Mouse (Mus musculus) cerebellum, postnatal 25 days (tissue): Measurements from ENCODE around the gene Dynlt1b.
A peak's percentile ranks its signal among the peaks of the same experiment; 100 is the strongest.
"Not testable (repeated sequence)": the region's sequence is repeated elsewhere in the genome, so short reads cannot be mapped to it uniquely, and the experiment has no call there.

Source experiments
- DNase-seq, 2 experiments: peaks; one replicate each; pipeline ENCODE4 v3.0.0; 2021; ENCODE audit warnings: mixed read lengths in 2 of 2

Gene Dynlt1b

DNA sequence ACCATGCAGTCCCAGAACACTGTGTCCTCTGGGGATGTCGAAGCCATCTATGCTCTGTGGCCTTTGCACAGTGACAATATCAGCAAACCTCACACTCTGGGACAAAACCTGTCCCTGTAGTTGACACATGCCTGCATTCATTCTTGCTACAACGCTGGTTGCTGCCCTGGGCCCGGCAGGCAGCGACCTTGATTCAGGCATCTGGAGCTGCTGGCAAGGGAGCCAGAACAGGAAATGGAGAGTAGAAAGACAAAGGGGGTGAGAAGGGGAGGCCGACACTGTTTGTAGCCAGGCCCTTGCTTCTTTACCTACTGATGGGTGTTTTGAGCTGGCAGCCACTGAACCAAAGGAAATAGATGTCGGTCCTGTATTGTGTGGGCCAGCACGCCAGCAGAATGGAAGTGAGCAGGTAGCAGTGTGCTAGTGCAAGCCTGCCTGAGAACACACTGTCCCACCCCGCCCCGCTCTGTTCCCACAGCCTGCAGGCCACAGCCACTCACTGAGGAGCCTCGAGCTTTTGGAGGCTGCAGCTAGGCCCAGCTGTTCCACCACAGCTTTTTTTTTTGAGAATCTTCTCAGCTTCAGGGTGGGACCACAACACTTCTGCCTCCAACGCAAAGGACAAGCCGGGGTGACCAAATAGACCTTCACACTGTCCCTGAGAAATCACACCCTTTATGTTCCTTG, 5.5 kb upstream of the Dynlt1b start:
- DNase-seq: not testable (repeated sequence)

DNA sequence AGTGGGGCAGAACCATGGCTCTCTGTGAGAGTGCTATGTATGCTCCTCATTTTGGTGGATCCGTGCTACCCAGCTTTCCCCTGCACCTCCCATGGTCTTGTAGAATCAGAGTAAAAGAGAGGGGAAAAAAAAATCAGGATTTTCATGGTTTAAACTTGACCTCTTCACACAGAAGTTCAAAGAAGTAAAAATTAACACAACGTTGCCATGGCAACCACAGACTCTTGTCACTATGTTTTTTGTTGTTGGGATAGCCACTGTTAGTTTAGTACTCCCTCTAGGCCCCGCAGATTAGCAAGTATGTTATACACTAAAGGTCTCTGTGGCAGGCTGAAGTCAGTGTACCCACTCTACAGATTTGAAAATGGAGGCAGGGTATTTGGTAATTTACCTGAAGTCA, 4.6 kb upstream of the Dynlt1b start:
- DNase-seq: not testable (repeated sequence)

DNA sequence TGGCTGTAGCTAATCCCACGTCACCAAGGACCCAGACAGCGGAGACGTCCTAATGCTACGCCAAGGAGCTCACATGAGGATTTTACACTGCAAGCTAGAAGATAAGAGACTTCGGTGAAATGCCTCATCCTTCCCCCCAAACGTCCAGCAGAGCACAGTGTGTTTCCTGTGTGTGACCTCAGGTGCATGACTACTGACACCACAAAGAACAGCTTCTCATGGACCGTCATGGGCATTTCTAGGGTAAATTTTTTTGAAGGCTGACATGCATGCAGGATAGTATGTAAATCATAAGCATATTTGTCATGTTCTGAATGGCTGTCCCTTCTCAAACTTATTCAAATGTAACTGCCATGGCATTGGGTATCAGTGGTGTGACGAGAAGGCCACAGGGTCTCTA, 3.0 kb upstream of the Dynlt1b start:
- not testable (repeated sequence) for DNase-seq

DNA sequence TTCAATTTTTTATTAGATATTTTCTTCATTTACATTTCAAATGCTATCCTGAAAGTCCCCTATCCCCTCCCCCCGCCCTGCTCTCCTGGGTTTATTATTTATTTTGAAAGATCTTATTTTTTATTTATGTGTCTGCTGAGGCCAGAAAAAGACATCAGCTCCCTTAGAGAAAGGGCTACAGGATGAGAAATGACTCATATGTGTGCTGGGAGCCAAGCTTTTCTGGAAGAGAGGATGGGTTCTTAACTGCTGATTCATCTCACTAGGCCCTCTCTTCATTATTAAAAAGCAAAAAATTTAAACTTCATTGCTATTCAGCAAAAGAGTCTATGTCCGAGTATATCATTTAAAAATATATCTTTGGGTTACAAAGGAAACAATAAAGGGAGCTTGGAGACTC, 986 bp upstream of the Dynlt1b start:
- not testable (repeated sequence) for DNase-seq

DNA sequence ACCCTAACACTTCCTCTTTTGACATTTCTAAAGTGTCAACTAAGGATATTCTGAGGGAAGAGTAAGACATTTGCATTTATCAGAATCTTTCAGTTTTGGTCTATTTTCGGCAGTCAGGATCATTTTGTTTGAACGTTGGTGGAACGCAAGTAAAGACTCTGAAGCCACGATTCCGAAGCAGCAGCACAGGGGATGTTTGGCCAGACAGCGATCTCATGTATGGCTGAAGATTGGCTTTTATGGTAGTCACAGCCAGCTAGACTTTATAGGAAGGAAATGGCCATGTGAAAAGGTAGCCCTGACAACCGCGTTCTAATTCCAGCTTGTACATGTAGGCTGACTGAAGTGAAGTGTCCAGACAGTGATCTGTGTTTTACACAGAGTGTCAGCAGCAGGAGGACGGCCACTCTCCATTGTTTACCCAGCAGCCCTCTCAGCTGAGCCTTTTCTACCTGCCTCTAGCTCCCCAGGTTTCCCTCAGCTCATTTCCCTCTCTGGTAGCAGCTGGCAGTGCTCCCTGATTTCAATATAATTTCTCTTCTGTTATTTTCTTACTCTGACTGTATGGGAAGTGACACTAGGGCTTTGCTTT, 594 bp downstream of the Dynlt1b start:
- peak; percentile 46 to 55 for DNase-seq

DNA sequence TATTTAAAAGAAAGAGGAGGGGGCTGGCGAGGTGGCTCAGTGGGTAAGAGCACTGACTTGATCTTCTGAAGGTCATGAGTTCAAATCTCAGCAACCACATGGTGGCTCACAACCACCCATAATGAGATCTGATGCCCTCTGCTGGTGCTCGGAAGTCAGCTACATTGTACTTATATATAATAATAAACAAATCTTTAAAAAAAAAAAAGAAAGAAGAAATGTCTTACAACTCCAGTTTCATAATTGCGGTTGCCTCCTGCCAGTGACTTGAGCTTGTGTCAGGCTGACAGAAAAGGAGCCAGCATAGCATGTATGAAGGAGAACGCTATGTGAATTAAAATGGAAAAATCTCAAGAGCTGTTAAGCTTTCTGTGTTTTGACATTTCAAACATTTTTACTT, 2.5 kb downstream of the Dynlt1b start:
- DNase-seq: not testable (repeated sequence)

DNA sequence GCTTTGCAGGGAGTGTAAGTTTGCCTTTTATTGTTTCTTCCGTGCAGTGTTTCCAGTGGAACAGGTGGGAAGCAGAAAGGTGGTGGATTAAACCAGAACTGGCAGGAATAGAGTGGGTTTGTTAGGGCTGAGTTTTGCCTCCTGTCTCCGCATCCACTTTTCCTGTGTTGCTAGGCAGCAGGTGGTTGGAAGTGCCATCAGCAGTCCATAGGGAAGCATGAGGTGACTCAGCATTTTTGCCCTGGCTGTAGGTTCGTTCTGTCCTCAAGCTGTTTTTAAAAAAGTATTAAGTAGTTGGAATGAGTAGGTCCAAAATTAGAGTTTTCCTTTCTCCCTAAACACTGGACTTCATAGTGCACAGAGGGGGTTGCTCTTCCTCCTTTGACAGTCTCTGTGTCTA, 3.8 kb downstream of the Dynlt1b start:
- DNase-seq: peak in 1 of 2 experiments; percentile 24

DNA sequence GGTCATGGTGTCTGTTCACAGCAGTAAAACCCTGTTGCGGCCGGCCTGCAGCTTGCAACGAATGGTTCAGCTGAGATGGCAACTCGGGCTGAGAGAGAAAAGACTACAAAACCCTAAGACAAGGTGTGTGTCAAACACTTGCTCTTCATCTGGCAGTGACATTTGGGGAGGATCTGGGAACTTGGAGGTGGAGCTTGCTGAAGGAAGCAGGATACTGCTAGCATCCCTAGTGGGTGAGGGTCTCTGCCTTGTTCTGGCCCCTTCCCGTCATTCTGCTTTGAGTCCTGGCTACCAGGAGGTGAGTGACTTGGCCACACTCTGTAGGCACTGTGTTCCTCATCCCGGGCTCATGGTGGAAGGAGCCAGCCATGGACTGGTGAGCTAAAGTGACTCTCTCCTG, 8.2 kb downstream of the Dynlt1b start:
- DNase-seq: not testable (repeated sequence)

DNA sequence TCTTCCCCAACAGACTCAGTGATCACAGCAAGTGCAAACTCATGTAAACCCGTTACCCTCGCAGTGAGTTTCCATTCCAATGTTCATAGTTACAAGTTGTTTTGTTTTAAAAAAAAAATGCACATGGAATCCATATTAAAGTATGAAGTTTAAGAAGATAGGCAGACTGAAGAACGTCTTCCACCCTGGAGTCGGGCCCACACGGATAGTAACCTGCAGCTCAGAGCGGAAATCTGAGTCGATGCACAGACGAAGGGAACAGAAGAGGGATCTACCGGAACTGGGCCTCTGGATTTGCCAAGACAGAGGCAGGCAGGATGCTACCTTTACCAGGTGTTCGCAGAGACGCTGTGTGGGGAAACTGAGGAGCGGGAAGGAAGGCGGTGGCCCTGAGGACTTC, 10.0 kb downstream of the Dynlt1b start:
- DNase-seq: not testable (repeated sequence)

DNA sequence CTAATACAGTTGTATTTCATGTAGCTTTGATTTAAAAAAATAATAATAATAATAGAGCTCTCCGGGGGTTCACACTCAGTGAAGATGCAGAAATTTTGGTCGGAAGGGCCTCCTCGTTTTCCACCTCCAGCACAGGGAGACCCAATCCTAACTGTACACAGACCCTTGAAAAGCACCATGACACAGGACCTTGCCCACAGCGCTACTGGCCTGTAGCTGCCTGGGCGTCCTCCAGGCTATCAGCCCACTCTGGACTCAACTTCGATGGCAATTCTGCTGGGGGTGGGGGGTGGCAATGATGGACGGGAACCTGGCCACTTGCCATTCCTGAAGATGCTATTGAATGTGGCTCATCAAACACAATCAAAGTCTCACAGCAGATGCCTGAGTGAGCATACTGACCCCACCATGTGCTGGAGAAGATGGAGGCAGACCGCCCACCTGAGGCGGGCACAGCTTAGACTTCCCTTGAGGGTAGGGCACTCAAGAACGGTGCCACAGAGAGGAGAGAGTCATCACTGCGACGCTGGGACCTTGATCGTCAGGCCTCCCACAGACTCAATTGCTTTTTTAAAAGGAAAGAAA, 10.7 kb downstream of the Dynlt1b start:
- DNase-seq: peak; percentile 42 to 53

DNA sequence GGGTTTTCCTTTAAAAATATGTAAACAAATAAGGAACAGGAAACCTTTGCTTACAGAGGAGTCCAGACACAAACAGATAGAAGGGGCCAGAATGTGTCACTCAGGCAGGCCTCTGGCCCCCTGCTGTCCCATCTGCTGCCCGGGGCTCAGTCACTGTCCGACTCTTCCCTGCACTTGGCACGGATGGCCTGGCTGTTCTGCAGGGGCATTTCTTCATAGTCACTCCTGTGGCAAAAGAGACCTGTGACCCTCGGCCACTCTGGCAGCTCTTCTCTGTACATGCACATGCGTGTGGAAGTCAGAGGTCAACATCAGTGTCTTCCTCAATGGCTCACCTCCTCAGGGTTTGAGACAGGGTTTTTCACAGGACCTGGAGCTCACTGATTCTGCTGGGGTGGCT, 11.3 kb downstream of the Dynlt1b start:
- DNase-seq: peak; percentile 42 to 57

DNA sequence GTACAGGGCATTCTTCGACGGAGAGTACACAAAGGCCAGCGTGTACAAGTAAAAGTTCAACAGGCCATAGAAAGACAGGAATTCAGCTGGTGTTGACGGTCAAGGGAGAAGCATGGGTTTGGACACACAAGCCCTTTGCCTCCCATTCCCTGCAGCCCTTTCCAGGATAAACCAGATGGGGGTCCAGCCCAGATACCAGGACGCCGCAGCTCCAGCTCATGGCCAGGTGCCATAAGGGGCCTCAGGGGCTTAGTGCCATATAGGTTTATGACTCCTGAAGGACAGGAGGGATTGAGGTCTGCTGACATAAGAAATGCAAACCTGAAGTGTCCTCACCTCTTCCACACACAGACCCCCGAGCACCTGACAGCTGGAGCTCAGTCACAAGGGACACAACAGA, 12.6 kb downstream of the Dynlt1b start:
- DNase-seq: not testable (repeated sequence)

DNA sequence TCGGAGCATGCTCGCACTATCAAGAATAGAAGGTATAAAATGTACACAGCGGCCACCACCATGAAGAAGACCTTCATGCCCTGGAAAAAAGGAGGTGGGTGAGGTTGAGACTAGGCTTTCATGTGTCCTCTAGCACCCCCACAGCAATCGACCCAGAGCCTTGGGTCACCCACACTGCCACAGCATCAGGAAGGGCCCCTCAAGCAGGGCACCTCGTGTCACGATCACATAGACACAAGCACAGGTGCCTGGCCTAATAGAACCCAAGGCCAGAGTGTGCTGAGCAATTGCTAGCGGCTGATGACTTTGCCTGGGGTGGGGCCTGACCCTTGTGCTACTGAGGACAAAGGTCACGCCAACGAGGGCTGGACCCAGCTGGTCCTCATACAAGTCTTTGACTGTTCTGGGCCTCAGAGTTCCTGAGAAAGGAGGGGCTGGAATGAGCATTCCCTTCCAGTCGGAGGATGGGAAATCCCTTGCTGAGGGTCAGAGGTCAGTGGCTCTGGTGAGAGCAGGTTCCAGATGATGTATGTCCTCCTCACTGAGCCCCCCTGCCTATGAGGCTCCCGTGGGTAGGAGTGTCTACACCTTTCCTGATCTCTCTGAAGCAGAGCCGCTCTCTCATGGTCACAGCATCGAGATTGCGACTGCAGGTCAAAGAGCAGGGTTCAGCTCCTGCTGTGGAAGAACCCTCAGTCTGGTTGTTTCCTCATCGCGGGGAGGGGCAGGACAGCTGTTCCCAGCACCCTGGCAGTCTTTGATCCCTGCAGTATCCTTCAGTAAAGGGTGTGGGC, 16.1 kb downstream of the Dynlt1b start:
- not testable (repeated sequence) for DNase-seq

DNA sequence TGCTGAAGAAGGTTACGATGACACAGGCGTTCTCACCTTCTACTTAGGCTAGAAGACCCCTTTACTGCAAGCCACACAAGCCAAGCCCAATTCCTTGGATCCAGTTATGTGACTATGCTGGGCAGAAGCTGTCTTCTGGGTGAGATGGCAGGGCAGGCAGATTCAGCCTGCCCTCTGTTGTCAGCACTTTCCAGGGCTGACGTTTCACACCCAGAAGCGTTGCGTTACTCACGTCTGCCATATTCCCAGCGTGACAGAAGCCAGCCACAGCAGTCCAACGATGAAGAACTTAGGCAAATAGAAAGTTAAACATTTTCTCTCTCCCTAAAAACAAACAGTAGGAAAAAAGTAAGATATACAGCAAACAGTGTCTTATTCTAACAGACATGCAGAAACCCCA, 18.4 kb downstream of the Dynlt1b start:
- DNase-seq: peak; percentile 65 to 73

DNA sequence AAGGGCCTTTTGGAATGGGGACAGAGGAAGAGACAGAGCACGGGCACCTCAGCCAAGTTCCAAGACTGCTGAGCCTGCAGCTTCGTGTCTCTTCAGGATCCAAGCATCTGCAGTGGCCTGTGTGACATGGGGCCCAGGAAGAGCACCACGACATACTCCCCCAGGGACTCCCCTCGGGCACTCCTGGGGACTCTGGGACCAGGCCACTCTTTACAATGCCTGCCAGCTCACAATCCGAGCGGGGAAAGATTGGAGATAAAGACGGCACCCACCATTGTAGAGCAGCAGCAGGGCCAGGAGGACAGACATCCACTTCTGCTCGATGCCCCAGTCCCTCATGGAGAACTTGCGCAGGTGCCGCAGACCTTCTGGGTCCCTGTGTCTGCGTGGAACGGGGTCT, 19.3 kb downstream of the Dynlt1b start:
- peak; percentile 59 to 83 for DNase-seq

DNA sequence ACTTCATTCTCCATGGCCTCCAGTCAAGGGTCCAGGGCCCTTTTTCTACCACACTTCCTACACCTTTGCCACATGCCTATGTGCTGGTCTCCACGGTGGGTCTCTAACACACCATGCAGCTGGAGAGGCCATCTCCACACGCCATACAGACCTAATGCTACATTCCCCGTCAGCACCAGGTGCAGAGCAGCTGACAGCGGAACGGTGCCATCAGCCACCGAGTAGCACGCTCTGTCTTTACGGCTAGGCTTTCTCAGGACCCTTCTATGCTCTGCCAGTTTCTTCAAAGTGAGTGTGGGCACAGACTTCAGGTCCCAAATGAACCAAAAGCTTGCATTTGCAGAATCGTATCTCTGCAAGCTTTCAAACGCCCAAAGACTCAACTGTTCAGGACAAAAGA, 21.3 kb downstream of the Dynlt1b start:
- not testable (repeated sequence) for DNase-seq

DNA sequence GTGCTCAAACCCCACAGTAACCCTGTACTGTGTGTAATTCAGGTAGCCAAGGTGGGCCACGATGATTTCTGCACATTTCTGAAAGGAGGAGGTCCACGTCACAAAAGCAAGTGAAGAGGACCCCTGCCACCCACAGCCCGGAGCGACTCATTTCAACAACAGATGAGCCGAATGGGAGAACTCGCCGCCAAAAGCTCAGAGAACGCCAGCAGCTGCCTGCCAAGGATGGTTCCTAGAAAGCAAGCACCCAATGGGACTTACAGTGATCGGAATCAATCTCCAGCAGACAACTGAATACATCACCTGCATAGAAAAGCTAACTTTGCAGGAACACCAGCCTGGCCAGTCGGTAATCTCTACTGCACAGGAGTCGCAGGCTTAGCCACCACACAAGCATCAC, 22.8 kb downstream of the Dynlt1b start:
- DNase-seq: peak in 1 of 2 experiments; percentile 33

DNA sequence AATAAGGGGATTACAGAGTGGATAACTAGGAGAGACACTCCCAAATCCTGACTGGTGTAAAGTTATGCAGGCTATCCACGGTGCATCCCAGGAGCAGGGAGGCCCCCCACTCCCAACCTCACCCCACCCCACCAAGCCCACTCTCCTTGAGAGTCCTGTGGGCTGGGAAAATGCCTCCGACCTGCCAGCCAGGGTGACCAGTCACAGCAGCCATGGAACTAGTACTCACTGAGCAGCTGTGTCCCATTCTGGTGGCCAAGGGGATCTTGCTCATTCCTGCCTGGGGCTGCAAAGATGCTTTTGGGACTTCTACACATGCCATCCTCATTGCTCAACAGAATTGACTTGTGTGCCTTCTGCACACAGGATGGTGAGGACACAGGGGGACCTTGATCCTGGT, 24.8 kb downstream of the Dynlt1b start:
- not testable (repeated sequence) for DNase-seq

DNA sequence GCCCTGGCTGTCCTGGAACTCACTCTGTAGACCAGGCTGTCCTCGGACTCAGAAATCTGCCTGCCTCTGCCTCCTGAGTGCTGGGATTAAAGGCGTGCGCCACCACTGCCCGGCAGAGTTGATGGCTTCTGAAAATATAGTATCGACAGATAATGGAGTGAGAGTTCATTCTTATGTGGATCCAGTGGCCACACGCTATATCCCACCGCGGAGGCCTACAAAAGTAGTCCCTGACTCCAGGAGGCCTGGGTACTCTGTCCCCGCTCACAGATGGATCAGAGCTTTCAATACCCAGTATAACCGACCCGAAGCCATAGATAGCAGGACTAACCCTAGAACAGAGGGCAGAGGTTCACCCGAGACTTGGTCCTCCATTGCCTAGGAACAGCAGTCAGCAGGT, 26.0 kb downstream of the Dynlt1b start:
- DNase-seq: not testable (repeated sequence)

DNA sequence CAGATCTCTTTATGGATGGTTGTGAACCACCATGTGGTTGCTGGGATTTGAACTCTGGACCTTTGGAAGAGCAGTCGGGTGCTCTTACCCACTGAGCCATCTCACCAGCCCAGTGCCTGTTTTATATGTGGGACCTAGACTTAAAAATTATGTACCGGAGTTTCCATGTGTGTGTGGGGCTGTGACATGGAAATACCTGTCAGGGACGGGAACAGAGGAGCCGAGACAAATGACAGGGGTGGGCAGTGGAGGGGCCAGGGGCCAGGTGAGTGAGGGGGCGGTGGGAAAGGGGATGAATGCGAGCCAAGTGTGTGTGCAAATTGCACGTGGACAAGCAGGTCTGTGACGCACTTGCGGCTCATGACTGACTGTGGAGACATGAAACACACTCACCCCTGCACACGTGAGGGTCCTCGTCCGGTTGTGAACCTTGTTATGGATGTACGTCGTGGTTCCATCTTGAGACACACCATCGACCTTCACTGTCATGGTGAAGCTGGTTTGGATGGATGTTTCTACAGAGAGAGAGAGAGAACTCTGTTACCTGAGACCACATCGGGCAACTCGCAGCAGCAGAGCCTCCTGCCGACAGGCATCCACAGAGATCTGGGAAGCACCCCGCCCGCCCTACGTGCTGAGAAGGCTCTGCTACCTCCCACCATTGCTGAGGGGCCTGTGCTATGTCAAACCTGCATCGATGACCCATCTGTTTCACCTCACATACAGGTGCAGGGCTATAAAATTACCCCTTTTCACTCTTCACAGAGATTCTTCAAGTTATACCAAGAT, 26.9 kb downstream of the Dynlt1b start:
- DNase-seq: not testable (repeated sequence)

DNA sequence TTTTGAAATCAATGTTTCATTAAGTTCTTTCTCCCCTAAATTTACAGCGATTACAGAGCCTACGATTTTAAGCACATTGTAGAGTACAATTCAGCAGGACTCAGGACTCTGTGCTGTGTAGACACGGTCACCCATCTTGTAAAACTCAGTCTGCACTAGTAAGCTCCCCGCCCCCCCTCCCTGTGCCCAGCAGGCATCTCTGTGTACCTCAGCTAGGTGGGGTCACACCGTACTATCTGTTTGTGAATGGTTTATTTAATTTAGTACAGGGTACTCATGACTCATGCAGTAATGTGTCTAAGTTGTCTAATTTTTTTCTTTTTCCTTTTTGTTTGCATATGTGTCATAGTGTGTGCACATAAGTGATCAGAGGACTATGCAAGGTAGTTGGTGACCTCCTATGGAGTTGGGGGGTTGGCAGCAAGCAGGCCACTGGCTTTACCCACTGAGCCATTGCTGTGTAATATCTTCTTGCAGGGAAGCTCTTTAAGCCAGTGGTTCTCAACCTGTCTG, 31.2 kb downstream of the Dynlt1b start:
- DNase-seq: not testable (repeated sequence)

DNA sequence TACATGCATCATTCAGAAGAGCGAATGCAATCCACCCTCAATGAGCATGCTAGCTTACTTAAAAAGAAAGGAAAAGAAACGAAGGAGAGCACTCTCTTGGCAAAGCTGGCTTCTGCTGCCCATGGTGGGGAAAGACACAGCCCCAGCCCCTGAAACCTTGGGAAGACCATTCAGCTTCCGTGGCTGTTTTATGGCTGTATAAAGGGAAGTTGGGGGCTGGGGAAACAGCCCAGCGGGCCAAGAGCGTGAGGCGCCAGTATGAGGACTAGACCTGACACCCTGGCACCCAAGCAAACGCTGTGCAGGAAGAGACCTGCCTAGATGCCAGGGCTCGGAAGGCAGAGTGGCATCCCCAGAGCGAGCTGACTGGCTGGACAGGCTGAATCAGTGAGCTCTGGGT, 35.8 kb downstream of the Dynlt1b start:
- not testable (repeated sequence) for DNase-seq
